Mouse (Mus musculus): Measurements from ENCODE around the gene Thumpd3. TPM values are rescaled to one million over a fixed set of nuclear protein-coding genes. Genes with fewer than 3 reads are reported as not detected.

Gene Thumpd3
- total RNA-seq, 1 experiment = 63.6 TPM

DNA sequence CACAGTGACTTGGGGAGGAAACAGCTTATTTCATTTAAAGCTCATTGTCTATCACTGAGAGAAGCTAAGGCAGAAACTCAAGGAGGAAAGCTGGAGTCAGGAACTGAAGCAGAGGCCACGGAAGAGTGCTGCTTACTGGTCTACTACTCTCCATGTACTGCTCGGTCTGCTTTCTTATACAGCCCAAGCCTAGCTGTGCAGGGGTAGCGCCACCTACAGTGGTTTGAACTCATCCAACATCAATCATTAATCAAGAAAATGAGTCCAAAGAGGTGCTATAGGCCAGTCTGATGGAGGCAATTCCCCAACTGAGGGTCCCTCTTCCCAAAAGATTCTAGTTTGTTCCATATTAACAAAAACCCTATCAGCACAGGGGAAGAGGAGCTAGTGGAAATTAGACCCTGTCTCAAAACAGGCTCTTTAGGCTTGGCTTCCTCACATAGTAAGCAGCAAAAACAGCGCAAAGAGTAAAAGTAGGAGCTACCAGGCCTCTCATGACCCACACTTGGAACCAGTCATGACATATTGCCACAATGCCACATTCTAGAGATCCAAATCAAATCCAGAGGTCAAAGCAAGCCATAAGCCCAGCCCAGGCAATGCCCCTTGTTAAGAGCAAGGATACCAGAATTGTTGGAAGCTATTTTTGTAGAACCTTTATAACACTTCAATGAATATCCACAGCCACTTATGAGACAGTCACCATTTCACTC, 9.4 kb upstream of the Thumpd3 start:
- DNase-seq (ENCODE audit: low read depth, low spot score) = no peak
- no peak for TF ChIP-seq MAFK (IDR thresholded peaks at IDR 0.05; ENCODE audit: insufficient read depth, low read depth, low read length)
- no peak for TF ChIP-seq CHD2 (IDR thresholded peaks at IDR 0.05; ENCODE audit: low read depth, low read length)
- TF ChIP-seq ZC3H11A (IDR thresholded peaks at IDR 0.05; ENCODE audit: borderline replicate concordance, low read depth, low read length) = no peak
- no peak for TF ChIP-seq HCFC1 (IDR thresholded peaks at IDR 0.05; ENCODE audit: borderline replicate concordance, insufficient read depth, low read length)
- no peak for TF ChIP-seq ZNF384 (IDR thresholded peaks at IDR 0.05; ENCODE audit: low read depth, low read length)
- H3K4me1 ChIP-seq (ENCODE audit: control insufficient read depth in 2 of 2, insufficient read depth in 2 of 2, low read length in 2 of 2, poor library complexity in 1 of 2) = peaks cover 3 to 5% of the 10 kb centered on the region in 2 experiments; a peak in 2 of 4 replicates
- in situ Hi-C loops (cut with MboI; ENCODE audit: low sequenced_read_pairs in 2 of 2, unreplicated experiment in 2 of 2) = no loop called here
- H3K9ac ChIP-seq (ENCODE audit: insufficient read depth, low read depth, low read length, poor library complexity, severe bottlenecking) = no peak overlapping the region
- H3K27ac ChIP-seq (ENCODE audit: insufficient read depth, low read depth, low read length, poor library complexity, severe bottlenecking) = no peak overlapping the region
- H3K9me3 ChIP-seq (ENCODE audit: control insufficient read depth, insufficient read depth, low read depth, low read length) = no peaks in the 10 kb centered on the region
- no peak overlapping the region for H3K4me3 ChIP-seq (ENCODE audit: insufficient read depth in 1 of 2, low read depth in 1 of 2, low read length in 2 of 2, poor library complexity in 1 of 2, severe bottlenecking in 1 of 2)
- H3K36me3 ChIP-seq (ENCODE audit: control insufficient read depth, insufficient read depth, low read length, poor library complexity, severe bottlenecking) = no peaks in the 10 kb centered on the region

DNA sequence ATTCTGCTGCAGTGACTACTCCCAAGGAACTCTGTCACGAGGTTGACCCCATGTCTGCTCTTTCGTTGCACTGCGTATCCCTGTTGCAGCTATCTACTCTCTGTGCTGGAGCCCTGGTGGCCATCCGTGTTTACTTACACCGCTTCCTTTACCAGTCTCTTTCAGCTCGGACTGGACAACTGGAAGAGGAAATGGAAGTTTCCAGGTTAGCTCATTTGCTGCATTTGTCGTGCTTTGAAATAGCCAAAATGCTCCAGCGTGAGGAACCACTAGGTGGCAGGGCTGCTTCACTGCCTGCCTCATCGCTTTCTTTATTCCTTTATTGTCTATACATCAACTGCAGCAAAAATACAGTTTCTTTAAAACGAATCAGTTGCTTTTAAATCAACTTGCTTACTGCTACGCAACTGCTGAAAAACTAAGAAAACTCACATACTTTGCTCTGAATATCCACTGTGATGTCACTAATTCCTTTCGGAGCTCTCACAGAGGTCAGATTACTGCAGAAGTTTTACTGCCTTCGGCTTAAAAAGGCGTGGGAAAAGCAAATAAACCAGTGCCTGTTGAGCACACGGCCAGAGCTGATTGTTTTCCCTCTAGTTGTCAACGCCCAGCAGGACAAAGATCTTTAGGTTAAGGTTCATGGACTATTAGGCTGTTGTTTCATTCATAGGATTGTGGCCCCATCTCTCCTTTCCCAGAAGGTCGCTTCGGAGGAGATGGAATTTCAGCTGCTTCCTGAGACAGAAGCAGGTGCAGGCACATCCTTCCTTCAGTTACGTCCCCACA, 7.9 kb upstream of the Thumpd3 start:
- H3K4me3 ChIP-seq (ENCODE audit: insufficient read depth in 1 of 2, low read depth in 1 of 2, low read length in 2 of 2, poor library complexity in 1 of 2, severe bottlenecking in 1 of 2) = peak overlapping the region in 1 of 2 experiments; percentile 3; a peak in 1 of 4 replicates
- in situ Hi-C loops (cut with MboI; ENCODE audit: low sequenced_read_pairs in 2 of 2, unreplicated experiment in 2 of 2) = no loop called here

DNA sequence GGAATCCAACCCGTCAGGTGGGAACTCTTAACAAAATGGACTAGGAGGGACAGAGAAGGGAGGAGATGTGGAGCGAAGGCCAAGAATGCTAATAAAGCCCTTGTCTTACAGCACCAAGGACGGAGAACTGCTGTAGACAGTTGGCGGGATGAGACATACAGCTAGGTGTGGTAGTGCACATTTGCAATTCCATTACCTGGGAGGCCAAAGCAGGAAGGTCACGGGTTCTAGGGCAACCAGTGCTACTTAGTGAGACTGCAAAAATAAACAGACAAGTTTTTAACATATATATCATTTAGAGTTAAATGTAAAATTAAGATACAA, 7.3 kb upstream of the Thumpd3 start:
- in situ Hi-C loops (cut with MboI; ENCODE audit: low sequenced_read_pairs in 2 of 2, unreplicated experiment in 2 of 2) = no loop called here
- Histone ChIP-seq H3K4me3 (ENCODE audit: insufficient read depth in 1 of 2, low read depth in 1 of 2, low read length in 2 of 2, poor library complexity in 1 of 2, severe bottlenecking in 1 of 2) (no peak overlapping the region), H3K9ac (ENCODE audit: insufficient read depth, low read depth, low read length, poor library complexity, severe bottlenecking) (0 out of 2 replicates have a peak overlapping the region, but pooled peaks have one; percentile 26)

More for the DNA sequence above, 7.9 kb upstream of the Thumpd3 start:
- Histone ChIP-seq H3K4me1 (ENCODE audit: control insufficient read depth in 2 of 2, insufficient read depth in 2 of 2, low read length in 2 of 2, poor library complexity in 1 of 2) (peaks cover 3 to 5% of the 10 kb centered on the region in 2 experiments; a peak in 2 of 4 replicates), H3K36me3 (ENCODE audit: control insufficient read depth, insufficient read depth, low read length, poor library complexity, severe bottlenecking) (no peaks in the 10 kb centered on the region), H3K9ac (ENCODE audit: insufficient read depth, low read depth, low read length, poor library complexity, severe bottlenecking) (peak overlapping the region; percentile 61; the same call in 1 of the 2 replicates), H3K27ac (ENCODE audit: insufficient read depth, low read depth, low read length, poor library complexity, severe bottlenecking) (peak overlapping the region; percentile 57), H3K9me3 (ENCODE audit: control insufficient read depth, insufficient read depth, low read depth, low read length) (no peaks in the 10 kb centered on the region)
- peak; percentile 57 for DNase-seq (ENCODE audit: low read depth, low spot score)
- TF ChIP-seq HCFC1 (IDR thresholded peaks at IDR 0.05; ENCODE audit: borderline replicate concordance, insufficient read depth, low read length) (no peak), ZC3H11A (IDR thresholded peaks at IDR 0.05; ENCODE audit: borderline replicate concordance, low read depth, low read length) (peak; percentile 56; the same call in 1 of the 2 replicates)

DNA sequence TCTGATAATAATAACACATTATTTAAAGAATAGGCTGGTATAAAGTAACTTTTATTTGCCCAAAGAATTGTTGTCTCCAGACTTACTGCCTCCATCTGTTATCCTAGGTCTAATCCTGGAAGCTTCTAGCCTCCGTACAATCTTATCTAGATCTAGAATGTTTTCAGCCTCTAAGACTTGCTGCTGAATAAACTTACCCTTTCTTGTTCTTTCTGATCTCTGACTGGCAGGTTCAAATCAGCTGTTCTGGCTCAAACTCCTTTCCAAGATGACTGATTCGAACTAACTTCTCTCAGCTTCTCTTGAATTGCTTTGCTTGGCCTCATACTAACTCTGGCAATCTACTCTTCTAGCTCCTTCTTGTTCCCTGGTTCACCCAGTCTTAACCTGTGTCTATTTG, 5.7 kb upstream of the Thumpd3 start:
- no peak overlapping the region for H3K27ac ChIP-seq (ENCODE audit: insufficient read depth, low read depth, low read length, poor library complexity, severe bottlenecking)
- peaks cover 3 to 5% of the 10 kb centered on the region in 2 experiments; a peak in 2 of 4 replicates for H3K4me1 ChIP-seq (ENCODE audit: control insufficient read depth in 2 of 2, insufficient read depth in 2 of 2, low read length in 2 of 2, poor library complexity in 1 of 2)
- DNase-seq (ENCODE audit: low read depth, low spot score) = no peak
- H3K9ac ChIP-seq (ENCODE audit: insufficient read depth, low read depth, low read length, poor library complexity, severe bottlenecking) = no peak overlapping the region
- in situ Hi-C loops (cut with MboI; ENCODE audit: low sequenced_read_pairs in 2 of 2, unreplicated experiment in 2 of 2) = no loop called here
- TF ChIP-seq HCFC1 (IDR thresholded peaks at IDR 0.05; ENCODE audit: borderline replicate concordance, insufficient read depth, low read length) (no peak), CHD2 (IDR thresholded peaks at IDR 0.05; ENCODE audit: low read depth, low read length) (no peak), ZNF384 (IDR thresholded peaks at IDR 0.05; ENCODE audit: low read depth, low read length) (no peak)
- no peaks in the 10 kb centered on the region for H3K9me3 ChIP-seq (ENCODE audit: control insufficient read depth, insufficient read depth, low read depth, low read length)
- no peak overlapping the region for H3K4me3 ChIP-seq (ENCODE audit: insufficient read depth in 1 of 2, low read depth in 1 of 2, low read length in 2 of 2, poor library complexity in 1 of 2, severe bottlenecking in 1 of 2)
- H3K36me3 ChIP-seq (ENCODE audit: control insufficient read depth, insufficient read depth, low read length, poor library complexity, severe bottlenecking) = no peaks in the 10 kb centered on the region

More for the DNA sequence above, 7.3 kb upstream of the Thumpd3 start:
- H3K9me3 ChIP-seq (ENCODE audit: control insufficient read depth, insufficient read depth, low read depth, low read length) = no peaks in the 10 kb centered on the region
- peaks cover 3 to 5% of the 10 kb centered on the region in 2 experiments; a peak in 2 of 4 replicates for H3K4me1 ChIP-seq (ENCODE audit: control insufficient read depth in 2 of 2, insufficient read depth in 2 of 2, low read length in 2 of 2, poor library complexity in 1 of 2)
- no peak for DNase-seq (ENCODE audit: low read depth, low spot score)
- TF ChIP-seq HCFC1 (IDR thresholded peaks at IDR 0.05; ENCODE audit: borderline replicate concordance, insufficient read depth, low read length) = no peak
- no peak for TF ChIP-seq MAFK (IDR thresholded peaks at IDR 0.05; ENCODE audit: insufficient read depth, low read depth, low read length)
- no peak for TF ChIP-seq CHD2 (IDR thresholded peaks at IDR 0.05; ENCODE audit: low read depth, low read length)
- TF ChIP-seq ZC3H11A (IDR thresholded peaks at IDR 0.05; ENCODE audit: borderline replicate concordance, low read depth, low read length) = no peak
- no peak for TF ChIP-seq ZNF384 (IDR thresholded peaks at IDR 0.05; ENCODE audit: low read depth, low read length)
- H3K27ac ChIP-seq (ENCODE audit: insufficient read depth, low read depth, low read length, poor library complexity, severe bottlenecking) = peak overlapping the region; percentile 57
- no peaks in the 10 kb centered on the region for H3K36me3 ChIP-seq (ENCODE audit: control insufficient read depth, insufficient read depth, low read length, poor library complexity, severe bottlenecking)
